Mouse (Mus musculus) neural tube, embryonic 11.5 days (tissue): ENCODE data around the gene Rnls. TPM values are rescaled to one million over a fixed set of nuclear protein-coding genes. Genes with fewer than 3 reads are reported as not detected.

Experiments used
- ATAC-seq: fragments of 200-750 bp; cut with Nextera tagmentation; 2 replicates; pipeline ENCODE4 v1.8.0; 2017; ENCODE audit warnings: moderate number of reproducible peaks, mild to moderate bottlenecking, moderate TSS enrichment, moderate library complexity; ENCODE audit not compliant: insufficient read depth, low FRiP score, low TSS enrichment
- DNase-seq: peaks from one replicate; pipeline ENCODE4 v3.0.0-alpha.2; 2015; ENCODE audit warnings: low spot score
- H3K27ac ChIP-seq: fragments of 300-500 bp; sonication (generic); 2 replicates; pipeline ENCODE4 v1.5.1; 2014; ENCODE audit warnings: low read depth, mild to moderate bottlenecking, low read length
- H3K27me3 ChIP-seq: fragments of 300-500 bp; sonication (generic); 2 replicates; pipeline ENCODE4 v1.6.1; 2014; ENCODE audit warnings: mild to moderate bottlenecking, low read length, mixed read lengths; ENCODE audit not compliant: control insufficient read depth, insufficient read depth
- H3K36me3 ChIP-seq: fragments of 300-500 bp; sonication (generic); 2 replicates; pipeline ENCODE4 v1.6.1; 2014; ENCODE audit warnings: mild to moderate bottlenecking, low read length, moderate library complexity, mixed read lengths; ENCODE audit not compliant: control insufficient read depth, insufficient read depth
- H3K4me1 ChIP-seq: fragments of 300-500 bp; sonication (generic); 2 replicates; pipeline ENCODE4 v1.6.1; 2014; ENCODE audit warnings: low read length, mixed read lengths; ENCODE audit not compliant: control insufficient read depth, insufficient read depth
- H3K4me2 ChIP-seq: fragments of 300-500 bp; sonication (generic); 2 replicates; pipeline ENCODE4 v1.6.1; 2014; ENCODE audit warnings: low read depth, mild to moderate bottlenecking, moderate library complexity
- H3K4me3 ChIP-seq: fragments of 300-500 bp; sonication (generic); 2 replicates; pipeline ENCODE4 v1.5.1; 2014; ENCODE audit warnings: low read depth, low read length
- H3K9ac ChIP-seq: fragments of 300-500 bp; sonication (generic); 2 replicates; pipeline ENCODE4 v1.6.1; 2014; ENCODE audit warnings: mild to moderate bottlenecking, low read length
- H3K9me3 ChIP-seq: fragments of 300-500 bp; sonication (generic); 2 replicates; pipeline ENCODE4 v1.6.1; 2016; ENCODE audit warnings: low read length; ENCODE audit not compliant: control insufficient read depth
- WGBS: fragments of 180-500 bp; shearing (Covaris S2); extraction: QIAGEN DNeasy Blood & Tissue Kit; methylation state at CpG from one replicate; pipeline ENCODE4 v1.1.7; 2014; 5-methylcytosine and 5-hydroxymethylcytosine counted together
- polyA plus RNA-seq: library from polyadenylated mRNA; unstranded; fragments of >200 nt; fragmentation: Nextera tagmentation; extraction: Ambion mirVana; gene quantifications from 2 replicates; pipeline ENCODE4 v1.2.1, GENCODE M21; 2014

Rnls gene
- polyA plus RNA-seq, 1 experiment from 2014 or later = 8.2 TPM

DNA sequence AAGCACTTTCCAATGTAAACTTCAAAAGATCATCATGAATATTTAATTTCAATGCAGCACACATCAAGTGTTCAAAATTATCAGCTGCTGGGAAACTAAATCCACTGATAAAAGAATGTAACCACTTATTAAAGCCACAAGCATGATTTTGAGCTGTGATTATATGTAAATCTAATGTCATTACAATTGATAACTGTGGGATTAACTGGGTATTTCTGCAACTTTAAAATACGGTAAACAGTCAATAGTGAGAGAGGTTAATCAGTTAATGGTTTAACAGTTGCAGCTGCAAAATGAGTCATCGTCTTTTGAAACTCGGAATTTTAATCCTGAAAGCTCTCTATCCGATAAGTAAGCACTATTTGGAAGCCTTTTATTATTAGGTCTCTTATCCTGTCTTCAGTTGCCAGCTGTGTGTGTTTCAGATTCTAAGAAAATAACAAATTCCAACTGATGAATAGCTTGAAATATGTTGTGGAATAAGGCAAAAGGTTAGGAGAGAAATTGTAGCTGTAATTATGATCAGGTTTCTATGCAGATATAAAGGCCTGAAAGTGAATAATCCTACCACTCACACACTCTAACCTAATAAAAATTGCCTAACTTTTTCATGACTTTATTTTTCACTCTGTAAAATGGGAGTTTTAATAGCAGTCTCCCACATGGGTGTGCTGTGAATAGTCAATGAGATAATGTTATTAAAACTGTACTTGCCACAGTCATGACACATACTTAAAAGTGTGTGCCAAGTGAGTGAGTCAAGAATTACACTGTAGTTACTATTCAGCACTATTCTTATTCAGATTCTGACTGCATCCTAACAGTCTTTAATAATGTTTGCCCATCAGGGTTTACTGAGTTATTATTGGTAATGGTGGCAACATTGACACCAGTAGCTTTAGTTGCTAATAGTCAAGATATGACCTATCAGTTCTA lies 65.1 kb downstream of the Rnls start:
- no peak for DNase-seq
- no peak for ATAC-seq

DNA sequence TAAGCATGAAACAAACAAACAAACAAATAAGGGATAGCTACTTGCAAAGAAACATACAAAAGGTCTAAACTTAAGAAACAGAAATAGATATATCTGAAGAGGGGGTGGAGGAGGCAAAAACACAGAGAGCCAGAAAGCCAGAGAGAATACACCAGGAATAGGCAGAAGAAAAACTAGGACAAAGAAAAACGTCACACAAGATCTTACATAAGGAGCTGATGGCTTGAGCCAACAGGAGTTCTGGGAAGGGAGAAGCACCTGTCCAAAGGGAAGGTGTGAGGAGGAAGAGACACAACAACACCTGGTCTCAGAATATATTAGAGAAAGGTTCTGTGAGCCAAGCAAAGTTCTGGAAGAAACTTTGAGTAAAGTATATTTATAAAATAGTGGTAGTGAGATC lies 73.3 kb downstream of the Rnls start:
- H3K27ac ChIP-seq = no peak overlapping the region
- no peak overlapping the region for H3K4me3 ChIP-seq
- H3K9me3 ChIP-seq = no peaks in the 10 kb centered on the region
- no peaks in the 10 kb centered on the region for H3K27me3 ChIP-seq
- no peak overlapping the region for H3K9ac ChIP-seq
- H3K4me2 ChIP-seq = no peak overlapping the region
- no peaks in the 10 kb centered on the region for H3K36me3 ChIP-seq
- 72% methylated on average over 1 of the region's 1 CpGs for WGBS
- DNase-seq (no peak), ATAC-seq (no peak)
- no peaks in the 10 kb centered on the region for H3K4me1 ChIP-seq

More for the DNA sequence above, 65.1 kb downstream of the Rnls start:
- Histone ChIP-seq H3K9ac (no peak overlapping the region), H3K27ac (no peak overlapping the region), H3K27me3 (no peaks in the 10 kb centered on the region), H3K36me3 (no peaks in the 10 kb centered on the region), H3K4me2 (no peak overlapping the region), H3K4me3 (no peak overlapping the region), H3K4me1 (no peaks in the 10 kb centered on the region), H3K9me3 (no peaks in the 10 kb centered on the region)
- WGBS = 84% methylated on average over 4 of the region's 4 CpGs

DNA sequence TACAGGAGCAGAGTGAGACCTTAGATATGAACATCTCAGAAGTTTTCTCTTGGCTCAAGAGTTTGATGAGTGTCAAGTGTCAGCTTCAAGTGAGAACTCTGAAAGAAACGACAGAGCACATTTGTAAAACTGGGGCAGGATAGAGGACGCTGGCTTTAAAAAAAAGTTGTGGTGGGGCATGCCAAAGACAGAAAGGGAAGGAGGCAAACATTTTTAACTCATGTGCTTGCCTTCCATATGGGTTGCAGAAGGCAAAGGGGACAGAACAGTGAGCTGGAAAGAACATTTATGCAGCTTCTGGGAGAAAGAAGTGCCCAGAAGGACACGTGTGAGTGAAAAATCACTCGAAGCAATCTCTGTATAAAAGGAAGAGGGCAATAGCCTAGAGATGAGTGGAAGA lies 75.0 kb downstream of the Rnls start:
- no peak for ATAC-seq
- 81% methylated on average over 4 of the region's 4 CpGs for WGBS
- no peak overlapping the region for H3K4me2 ChIP-seq
- DNase-seq = no peak
- no peak overlapping the region for H3K27ac ChIP-seq
- no peaks in the 10 kb centered on the region for H3K27me3 ChIP-seq
- H3K4me1 ChIP-seq = no peaks in the 10 kb centered on the region
- no peak overlapping the region for H3K9ac ChIP-seq
- H3K36me3 ChIP-seq = no peaks in the 10 kb centered on the region
- H3K4me3 ChIP-seq = no peak overlapping the region
- H3K9me3 ChIP-seq = no peaks in the 10 kb centered on the region

DNA sequence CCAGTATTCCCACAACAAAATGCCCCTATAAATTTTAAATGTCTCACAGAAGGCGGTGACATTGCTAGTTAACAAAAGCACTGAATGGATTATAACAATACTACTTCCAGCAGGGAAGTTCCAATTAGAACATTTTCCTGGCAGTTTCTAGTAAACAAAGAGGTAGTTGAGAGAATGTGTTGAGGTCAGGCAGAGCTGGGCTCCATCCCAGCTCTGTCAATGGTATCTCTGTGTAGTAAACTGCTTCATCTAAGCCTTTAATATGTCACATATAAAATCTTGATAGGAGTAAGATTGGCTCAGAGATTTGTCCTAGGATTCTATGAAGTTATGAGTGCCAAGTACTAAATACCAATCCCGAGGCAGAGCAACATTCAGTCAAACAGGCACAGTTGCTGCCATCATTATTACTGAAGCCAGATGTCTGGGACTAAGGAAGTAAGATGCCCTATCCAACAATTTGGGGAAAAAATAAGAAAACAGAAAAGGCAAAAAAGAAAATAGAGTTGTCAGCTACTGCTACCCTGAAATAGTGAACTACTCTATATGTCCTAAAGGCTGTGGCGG lies 92.3 kb downstream of the Rnls start:
- ATAC-seq (no peak), DNase-seq (no peak)
- H3K36me3 ChIP-seq = no peaks in the 10 kb centered on the region
- 56% methylated on average over 3 of the region's 3 CpGs for WGBS
- no peaks in the 10 kb centered on the region for H3K4me1 ChIP-seq
- H3K4me3 ChIP-seq = no peak overlapping the region
- no peak overlapping the region for H3K9ac ChIP-seq
- no peak overlapping the region for H3K4me2 ChIP-seq
- no peaks in the 10 kb centered on the region for H3K27me3 ChIP-seq
- no peak overlapping the region for H3K27ac ChIP-seq
- H3K9me3 ChIP-seq = no peaks in the 10 kb centered on the region

DNA sequence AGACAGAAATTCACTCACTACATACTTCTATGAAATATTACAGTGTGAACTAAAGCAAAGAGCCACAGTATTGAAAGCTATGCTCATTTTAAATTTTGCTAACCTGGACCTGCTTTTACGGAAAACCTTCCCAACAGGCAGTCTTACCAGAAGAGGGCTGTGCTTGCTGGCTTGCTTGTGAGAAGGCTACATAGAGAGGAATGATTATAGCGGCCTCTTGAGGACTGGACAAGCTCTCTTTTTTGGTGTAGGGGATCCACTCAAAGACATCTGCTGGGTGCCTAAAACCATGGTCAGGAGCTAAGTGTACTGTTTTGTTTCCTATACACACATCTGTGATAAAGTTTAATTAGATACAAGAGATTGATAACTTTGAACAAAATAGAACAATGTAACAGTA lies 95.8 kb downstream of the Rnls start:
- 40% methylated on average over 2 of the region's 2 CpGs for WGBS
- no peaks in the 10 kb centered on the region for H3K36me3 ChIP-seq
- H3K9me3 ChIP-seq = no peaks in the 10 kb centered on the region
- no peaks in the 10 kb centered on the region for H3K27me3 ChIP-seq
- H3K4me2 ChIP-seq = no peak overlapping the region
- H3K4me1 ChIP-seq = no peaks in the 10 kb centered on the region
- no peak overlapping the region for H3K27ac ChIP-seq
- DNase-seq (no peak), ATAC-seq (no peak)
- no peak overlapping the region for H3K4me3 ChIP-seq
- no peak overlapping the region for H3K9ac ChIP-seq

DNA sequence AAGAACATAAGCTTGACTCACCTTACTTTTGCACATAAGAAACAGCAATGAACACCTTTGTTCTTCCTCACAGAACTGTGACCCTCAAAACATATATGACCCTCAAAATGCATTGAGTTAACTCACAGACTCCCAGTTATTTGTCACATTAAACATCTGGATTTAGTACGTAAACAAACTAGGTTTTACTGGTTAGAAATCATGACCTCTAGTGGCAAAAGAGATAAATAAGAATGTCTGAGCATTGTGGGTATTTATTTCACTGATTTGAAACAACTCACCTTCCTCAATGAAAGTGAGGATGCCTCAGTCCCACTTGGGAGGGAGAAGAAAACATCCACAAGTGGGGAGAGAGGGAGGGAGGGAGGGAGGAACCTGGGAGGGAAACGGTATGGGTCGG lies 109.1 kb downstream of the Rnls start:
- WGBS = 69% methylated on average over 3 of the region's 3 CpGs
- Histone ChIP-seq H3K4me2 (no peak overlapping the region), H3K27me3 (no peaks in the 10 kb centered on the region), H3K27ac (no peak overlapping the region), H3K4me1 (no peaks in the 10 kb centered on the region), H3K4me3 (no peak overlapping the region), H3K9me3 (no peaks in the 10 kb centered on the region), H3K36me3 (no peaks in the 10 kb centered on the region), H3K9ac (no peak overlapping the region)
- ATAC-seq (no peak), DNase-seq (no peak)

DNA sequence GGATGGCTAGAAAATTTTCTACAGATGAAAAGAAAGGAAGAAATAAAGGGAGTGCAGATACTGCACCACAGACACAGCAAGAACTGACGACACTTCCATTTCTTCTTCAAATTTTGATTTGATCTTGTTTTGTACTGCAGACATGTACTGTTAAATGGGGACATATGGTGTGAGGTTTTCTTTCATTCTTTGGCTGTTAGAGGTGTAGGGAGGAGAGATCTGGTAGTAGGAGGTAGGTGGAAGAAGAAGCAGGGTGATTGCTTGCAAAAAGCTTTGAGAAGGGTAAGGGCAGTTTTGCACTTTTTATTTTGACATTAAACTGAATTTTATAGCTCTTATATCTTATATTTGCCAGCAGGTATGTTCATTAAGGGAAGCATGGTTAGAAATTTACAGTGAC lies 115.7 kb downstream of the Rnls start:
- Histone ChIP-seq H3K4me3 (no peak overlapping the region), H3K27ac (no peak overlapping the region), H3K27me3 (no peaks in the 10 kb centered on the region), H3K9me3 (no peaks in the 10 kb centered on the region), H3K4me2 (no peak overlapping the region), H3K9ac (no peak overlapping the region), H3K36me3 (no peaks in the 10 kb centered on the region), H3K4me1 (no peaks in the 10 kb centered on the region)
- 97% methylated on average over 1 of the region's 1 CpGs for WGBS
- ATAC-seq = no peak
- DNase-seq = no peak

DNA sequence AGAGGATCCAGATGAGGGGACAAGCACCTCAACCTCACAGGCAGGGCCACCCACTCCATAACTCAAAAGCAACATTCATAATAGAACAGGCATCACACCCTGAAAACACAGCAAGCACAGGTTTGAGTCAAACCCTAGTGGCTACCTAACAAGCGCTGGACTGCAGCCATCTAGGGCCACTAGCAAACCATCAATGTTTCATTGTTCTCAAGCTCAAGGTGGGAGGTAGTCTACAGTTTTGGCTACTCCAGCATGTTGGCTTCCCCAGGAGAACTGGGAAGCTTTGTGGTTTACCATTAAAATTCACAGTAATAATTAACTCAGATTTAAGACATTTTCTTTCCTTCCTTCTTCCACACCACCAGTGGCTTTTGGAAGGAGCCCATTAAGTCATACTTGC lies 118.4 kb downstream of the Rnls start:
- ATAC-seq = no peak
- H3K9me3 ChIP-seq = no peaks in the 10 kb centered on the region
- H3K4me1 ChIP-seq = no peaks in the 10 kb centered on the region
- no peak overlapping the region for H3K4me3 ChIP-seq
- no peaks in the 10 kb centered on the region for H3K36me3 ChIP-seq
- no peaks in the 10 kb centered on the region for H3K27me3 ChIP-seq
- 92% methylated on average over 1 of the region's 1 CpGs for whole genome bisulfite sequencing
- no peak for DNase-seq
- no peak overlapping the region for H3K4me2 ChIP-seq
- no peak overlapping the region for H3K27ac ChIP-seq
- H3K9ac ChIP-seq = no peak overlapping the region

DNA sequence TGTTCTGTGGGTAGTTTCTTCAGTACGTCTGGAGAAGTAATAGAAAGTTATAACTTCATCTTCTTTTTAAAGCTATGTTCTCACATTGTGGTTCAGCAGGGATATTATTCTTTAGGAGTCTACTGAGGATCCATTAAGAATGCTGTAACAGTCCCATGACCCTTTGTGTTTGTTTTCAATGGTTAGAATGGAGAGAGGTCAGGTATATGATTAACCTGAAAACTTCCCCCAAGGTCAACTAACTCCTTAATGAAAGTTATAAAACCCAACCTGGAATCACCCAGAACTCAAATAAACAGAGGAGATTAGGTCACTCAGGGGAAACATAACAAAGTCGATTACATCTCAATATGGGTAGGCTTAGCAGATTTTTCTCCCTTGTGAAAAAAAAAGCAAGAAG lies 120.5 kb downstream of the Rnls start:
- Histone ChIP-seq H3K4me3 (no peak overlapping the region), H3K27ac (no peak overlapping the region), H3K27me3 (no peaks in the 10 kb centered on the region), H3K4me1 (no peaks in the 10 kb centered on the region), H3K36me3 (no peaks in the 10 kb centered on the region), H3K9me3 (no peaks in the 10 kb centered on the region), H3K4me2 (no peak overlapping the region), H3K9ac (no peak overlapping the region)
- 49% methylated on average over 2 of the region's 2 CpGs for WGBS
- DNase-seq (no peak), ATAC-seq (no peak)
